Comparison of ENCODE assay signal across 38 mouse cellular contexts in the genomic region with DNA sequence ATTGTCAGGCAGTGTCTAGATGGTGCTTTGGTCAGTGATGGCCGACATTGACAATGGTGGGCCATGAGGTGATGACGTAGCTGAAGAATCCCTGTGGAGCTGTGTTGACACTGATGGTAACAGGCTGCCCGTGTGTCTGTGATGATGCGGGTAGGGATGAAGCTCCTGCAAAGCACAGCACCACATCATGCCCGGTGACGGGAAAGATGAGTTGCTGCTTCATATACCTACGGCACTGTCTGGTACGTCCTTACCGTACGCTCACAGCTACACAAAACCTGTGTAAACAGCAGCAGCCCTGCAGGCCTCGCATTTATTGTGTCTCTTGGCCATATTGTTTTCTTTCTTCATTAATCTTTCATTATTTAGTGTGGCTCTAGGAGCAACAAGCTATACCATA. TPM values are rescaled to one million over a fixed set of nuclear protein-coding genes. Genes with fewer than 3 reads are reported as not detected.
"Had no signal": no experiment of that assay in that cellular context is flagged by ENCODE, and none has a peak within 500 bp of the region (broad histone marks: within the 10 kb centered on the region; RNA-seq: fewer than 3 reads in every experiment).

No protein-coding gene starts in this region.

- H3K9ac ChIP-seq: hindbrain, embryonic 12.5 days; hindbrain, embryonic 14.5 days; intestine, embryonic 15.5 days; limb, embryonic 12.5 days; liver, embryonic 13.5 days had no signal

- H3K27me3 ChIP-seq: hindbrain, embryonic 12.5 days; intestine, embryonic 15.5 days; limb, embryonic 12.5 days; liver, embryonic 13.5 days had no signal

- DNase-seq: gastrocnemius, adult 2 months; gastrocnemius, postnatal 10 days; gastrocnemius, postnatal 25 days; heart, adult 2 months; heart, postnatal 10 days; heart, postnatal 4 days; kidney, adult 18-20 months; kidney, adult 8-10 months; kidney, postnatal 10 days; kidney, postnatal 25 days; kidney, postnatal 4 days; liver; liver, embryonic 13.5 days had no signal

- H3K4me2 ChIP-seq: heart, embryonic 11.5 days; hindbrain, embryonic 12.5 days; hindbrain, embryonic 14.5 days; intestine, embryonic 15.5 days; limb, embryonic 12.5 days; liver, embryonic 13.5 days had no signal

- H3K36me3 ChIP-seq: hindbrain, embryonic 10.5 days; hindbrain, embryonic 12.5 days; limb, embryonic 10.5 days had no signal

- H3K4me3 ChIP-seq: gastrocnemius, adult 2 months; heart, adult 2 months; hindbrain, embryonic 10.5 days; hindbrain, embryonic 12.5 days; intestine, embryonic 15.5 days; layer of hippocampus, adult 2 months; left cerebral cortex, adult 2 months; limb, embryonic 10.5 days; limb, embryonic 12.5 days; liver, embryonic 13.5 days had no signal

- H3K9me3 ChIP-seq: limb, embryonic 10.5 days had no signal

- ATAC-seq: hindbrain, embryonic 16.5 days; inflammation-experienced regulatory T-cells, adult 6 months; intestine, embryonic 15.5 days; intestine, postnatal 0 days had no signal

- H3K27ac ChIP-seq: heart, adult 2 months; hindbrain, embryonic 10.5 days; hindbrain, embryonic 12.5 days; hindbrain, embryonic 14.5 days; intestine, embryonic 15.5 days; layer of hippocampus, adult 2 months; left cerebral cortex, adult 2 months; limb, embryonic 10.5 days; limb, embryonic 12.5 days; liver, embryonic 13.5 days had no signal

- H3K4me1 ChIP-seq: hindbrain, embryonic 10.5 days; hindbrain, embryonic 12.5 days; limb, embryonic 10.5 days; limb, embryonic 12.5 days had no signal

RNA-seq across cellular contexts. Expression of gene Gm10974, which starts 1.2 kb away (rescaled TPM):
- total RNA-seq: gastrocnemius, adult 2 months; gastrocnemius, postnatal 10 days; gastrocnemius, postnatal 25 days; gastrocnemius, postnatal 4 days; granulocyte monocyte progenitor cell, adult 5-6 weeks; heart, adult 2 months; heart, postnatal 10 days; heart, postnatal 25 days; heart, postnatal 4 days; layer of hippocampus, adult 2 months; layer of hippocampus, postnatal 10 days; layer of hippocampus, postnatal 25 days; left cerebral cortex, adult 2 months; left cerebral cortex, postnatal 14 days; left cerebral cortex, postnatal 36 days had no signal
- polyA plus RNA-seq: frontal cortex, adult 2 months; heart, adult 2 months; heart, embryonic 11.5 days; heart, embryonic 14.5 days; heart, embryonic 16.5 days; hindbrain, embryonic 10.5 days; hindbrain, embryonic 12.5 days; hindbrain, embryonic 14.5 days; hindbrain, embryonic 16.5 days; inflammation-experienced regulatory T-cells, adult 6 months; intestine, embryonic 15.5 days; intestine, postnatal 0 days; kidney, embryonic 14.5 days; kidney, embryonic 16.5 days; limb, embryonic 10.5 days; limb, embryonic 12.5 days; limb, embryonic 14.5 days; liver, embryonic 13.5 days had no signal
